Mouse (Mus musculus) C2C12 (cell line): ENCODE results near the gene Ptprk.

Experiments used
- CTCF ChIP-seq: IDR thresholded peaks from one replicate; pipeline ENCODE4 v1.5.1; 2011; ENCODE audit not compliant: control insufficient read depth, insufficient read depth, insufficient read length
- MAX ChIP-seq: IDR thresholded peaks from one replicate; pipeline ENCODE4 v1.6.1; 2011; ENCODE audit warnings: mild to moderate bottlenecking, control low read depth
- USF1 ChIP-seq: IDR thresholded peaks from one replicate; pipeline ENCODE4 v1.6.1; 2011; ENCODE audit warnings: low read depth, mild to moderate bottlenecking, control low read depth, moderate library complexity

- TF ChIP-seq CTCF: no peak
- TF ChIP-seq MAX: no peak
- no peak for TF ChIP-seq USF1
Observed at GRCm38 (mm10) chr10:28144459-28144858, 69.8 kb downstream of the Ptprk start.
